Mouse (Mus musculus) neural tube, embryonic 11.5 days (tissue): ENCODE measurements around the gene Slc25a17. TPM values are rescaled to one million over a fixed set of nuclear protein-coding genes. Genes with fewer than 3 reads are reported as not detected.

ENCODE experiments used
- polyA plus RNA-seq: library from polyadenylated mRNA; unstranded; fragments of >200 nt; fragmentation: Nextera tagmentation; extraction: Ambion mirVana; gene quantifications from 2 replicates; pipeline ENCODE4 v1.2.1, GENCODE M21; 2014

The Slc25a17 gene
- polyA plus RNA-seq, 1 experiment from 2014 or later = 108 TPM

Other genes with a start within 250 kb of the Slc25a17 start
- gene Mrtfa, start 170.1 kb downstream of the Slc25a17 start, polyA plus RNA-seq = 23.8 and 24.8 TPM in 2 replicates
- gene Mchr1, start 125.3 kb downstream of the Slc25a17 start, polyA plus RNA-seq = 0.77 and 1.1 TPM in 2 replicates
- gene St13, start 39.3 kb upstream of the Slc25a17 start, polyA plus RNA-seq = 176 and 189 TPM in 2 replicates
- 7.7 and 8.1 TPM in 2 replicates for gene Xpnpep3, start 39.3 kb upstream of the Slc25a17 start, polyA plus RNA-seq
- 0.69 and 0.72 TPM in 2 replicates for gene Dnajb7, start 47.5 kb upstream of the Slc25a17 start, polyA plus RNA-seq
- 515 and 541 TPM in 2 replicates for gene Rbx1, start 105.5 kb upstream of the Slc25a17 start, polyA plus RNA-seq
- gene Ep300, start 224.5 kb upstream of the Slc25a17 start, polyA plus RNA-seq = 25.4 and 29.6 TPM in 2 replicates